Mouse (Mus musculus) bone marrow, adult 2 months (tissue): ENCODE results near the gene Fads2.

ENCODE experiments used
- CTCF ChIP-seq: fragments of 200-500 bp; IDR thresholded peaks from 2 replicates; pipeline ENCODE4 v1.5.1; 2011; ENCODE audit warnings: low read length, control low read depth; ENCODE audit not compliant: control insufficient read depth, insufficient read depth
- POLR2A ChIP-seq: fragments of 200-500 bp; IDR thresholded peaks from 2 replicates; pipeline ENCODE4 v1.6.1; 2011; ENCODE audit warnings: low read depth, mild to moderate bottlenecking, control low read depth, low read length, borderline replicate concordance; ENCODE audit not compliant: control insufficient read depth

GRCm38 (mm10) chr19:10039615-10040014 lies 61.9 kb downstream of the Fads2 start:
- TF ChIP-seq CTCF: 0 out of 2 replicates have a peak, but pooled peaks have one; percentile 22
- TF ChIP-seq POLR2A: no peak
